18 mouse cellular contexts compared by ENCODE assay signal in genomic region chr6:145761151-145761935, GRCm38 (mm10). TPM values are rescaled to one million over a fixed set of nuclear protein-coding genes. Genes with fewer than 3 reads are reported as not detected.
A peak's percentile ranks its signal among the peaks of the same experiment; 100 is the strongest.
DNase-seq lines count a peak whose midpoint lies in the region; ATAC-seq and TF ChIP-seq lines count a peak whose summit lies in the region.
"Had no signal": no experiment of that assay in that cellular context is flagged by ENCODE, and none has a peak within 500 bp of the region (broad histone marks: within the 10 kb centered on the region; RNA-seq: fewer than 3 reads in every experiment).

No protein-coding gene starts in this region.

- DNase-seq in embryonic facial prominence, embryonic 10.5 days (ENCODE audit: low spot score) = no peak
- DNase-seq in intestine, embryonic 14.5 days (ENCODE audit: low spot score) = no peak
- DNase-seq in lung, embryonic 14.5 days = no peak
- DNase-seq in lung, postnatal 25 days (ENCODE audit: low spot score) = no peak
- DNase-seq in neural tube, embryonic 10.5 days (ENCODE audit: extremely low spot score, low spot score) = no peak
- DNase-seq: adrenal gland, postnatal 25 days; cerebellum, adult 2 months; gastrocnemius, postnatal 14 days; kidney, postnatal 14 days; lung, postnatal 4 days; spleen, adult 18-20 months had no signal

- H3K4me1 ChIP-seq in embryonic facial prominence, embryonic 15.5 days = peaks cover 25% of the 10 kb centered on the region
- H3K4me1 ChIP-seq in embryonic facial prominence, embryonic 10.5 days = peaks cover 35% of the 10 kb centered on the region
- H3K4me1 ChIP-seq in intestine, embryonic 14.5 days (replicated peaks; ENCODE audit: control insufficient read depth, insufficient read depth, low read length) = peaks cover 22% of the 10 kb centered on the region
- 0 out of 2 replicates have a peak, but pooled peaks cover 4% of the 10 kb centered on the region for H3K4me1 ChIP-seq in intestine, postnatal 0 days (replicated peaks; ENCODE audit: control insufficient read depth, insufficient read depth, low read length)
- peaks cover 21% of the 10 kb centered on the region for H3K4me1 ChIP-seq in lung, embryonic 14.5 days (ENCODE audit: insufficient read depth)
- peaks cover 28% of the 10 kb centered on the region for H3K4me1 ChIP-seq in stomach, embryonic 16.5 days (ENCODE audit: control insufficient read depth, insufficient read depth, low read length)

- no peak overlapping the region for H3K4me2 ChIP-seq in embryonic facial prominence, embryonic 15.5 days (replicated peaks)
- no peak overlapping the region for H3K4me2 ChIP-seq in intestine, embryonic 14.5 days (ENCODE audit: low read length)
- H3K4me2 ChIP-seq in intestine, postnatal 0 days (replicated peaks; ENCODE audit: low read depth) = no peak overlapping the region
- no peak overlapping the region for H3K4me2 ChIP-seq in lung, embryonic 14.5 days
- H3K4me2 ChIP-seq in stomach, embryonic 16.5 days (ENCODE audit: low read depth, low read length) = no peak overlapping the region
- H3K4me2 ChIP-seq: limb, embryonic 15.5 days; neural tube, embryonic 13.5 days had no signal

- no peak overlapping the region for H3K4me3 ChIP-seq in embryonic facial prominence, embryonic 15.5 days (replicated peaks)
- no peak overlapping the region for H3K4me3 ChIP-seq in embryonic facial prominence, embryonic 10.5 days
- no peak overlapping the region for H3K4me3 ChIP-seq in intestine, embryonic 14.5 days (ENCODE audit: low read depth, low read length)
- H3K4me3 ChIP-seq in intestine, postnatal 0 days (ENCODE audit: low read depth, low read length) = no peak overlapping the region
- no peak overlapping the region for H3K4me3 ChIP-seq in lung, embryonic 14.5 days (ENCODE audit: low read depth, low read length)
- H3K4me3 ChIP-seq in stomach, embryonic 16.5 days (replicated peaks; ENCODE audit: low read length) = no peak overlapping the region
- H3K4me3 ChIP-seq: limb, embryonic 15.5 days; midbrain, embryonic 10.5 days; neural tube, embryonic 13.5 days had no signal

- 0 out of 2 replicates have a peak overlapping the region, but pooled peaks have one; percentile 11 for H3K27ac ChIP-seq in embryonic facial prominence, embryonic 15.5 days (replicated peaks)
- no peak overlapping the region for H3K27ac ChIP-seq in embryonic facial prominence, embryonic 10.5 days (replicated peaks)
- peak overlapping the region; percentile 22; the same call in 1 of the 2 replicates for H3K27ac ChIP-seq in intestine, embryonic 14.5 days (ENCODE audit: low read depth)
- H3K27ac ChIP-seq in intestine, postnatal 0 days (ENCODE audit: low read depth, low read length) = no peak overlapping the region
- H3K27ac ChIP-seq in lung, embryonic 14.5 days (ENCODE audit: low read depth) = peak overlapping the region; percentile 42; the same call in 1 of the 2 replicates
- 0 out of 2 replicates have a peak overlapping the region, but pooled peaks have one; percentile 12 for H3K27ac ChIP-seq in stomach, embryonic 16.5 days (ENCODE audit: low read length)
- H3K27ac ChIP-seq: limb, embryonic 15.5 days; midbrain, embryonic 10.5 days; neural tube, embryonic 13.5 days had no signal

- ATAC-seq in embryonic facial prominence, embryonic 15.5 days (ENCODE audit: insufficient number of reproducible peaks, low FRiP score, low TSS enrichment, low read depth) = no peak
- ATAC-seq in intestine, embryonic 14.5 days (replicated peaks; ENCODE audit: low FRiP score, low TSS enrichment, low read depth) = no peak
- ATAC-seq in intestine, postnatal 0 days = no peak
- no peak for ATAC-seq in lung, embryonic 14.5 days (ENCODE audit: insufficient read depth)
- no peak for ATAC-seq in stomach, embryonic 16.5 days (ENCODE audit: insufficient read depth, low FRiP score)
- ATAC-seq: forebrain, embryonic 16.5 days had no signal

- TF ChIP-seq CTCF in intestine, postnatal 0 days (IDR thresholded peaks at IDR 0.05; ENCODE audit: low read depth) = no peak
- no peak for TF ChIP-seq CTCF in lung, embryonic 14.5 days (IDR thresholded peaks at IDR 0.05; ENCODE audit: low read depth)

- H3K9me3 ChIP-seq in embryonic facial prominence, embryonic 15.5 days (replicated peaks) = no peaks in the 10 kb centered on the region
- H3K9me3 ChIP-seq in embryonic facial prominence, embryonic 10.5 days = no peaks in the 10 kb centered on the region
- no peaks in the 10 kb centered on the region for H3K9me3 ChIP-seq in intestine, embryonic 14.5 days (ENCODE audit: control insufficient read depth, low read length)
- no peaks in the 10 kb centered on the region for H3K9me3 ChIP-seq in intestine, postnatal 0 days (ENCODE audit: control insufficient read depth)
- no peaks in the 10 kb centered on the region for H3K9me3 ChIP-seq in lung, embryonic 14.5 days (ENCODE audit: low read depth, low read length)
- H3K9me3 ChIP-seq in stomach, embryonic 16.5 days (replicated peaks; ENCODE audit: control insufficient read depth, low read length) = no peaks in the 10 kb centered on the region
- H3K9me3 ChIP-seq: limb, embryonic 15.5 days; midbrain, embryonic 10.5 days; neural tube, embryonic 13.5 days had no signal

- H3K27me3 ChIP-seq in embryonic facial prominence, embryonic 15.5 days = no peaks in the 10 kb centered on the region
- no peaks in the 10 kb centered on the region for H3K27me3 ChIP-seq in embryonic facial prominence, embryonic 10.5 days (replicated peaks; ENCODE audit: low read depth, poor library complexity, severe bottlenecking)
- H3K27me3 ChIP-seq in intestine, embryonic 14.5 days (replicated peaks; ENCODE audit: control insufficient read depth, insufficient read depth, low read length) = no peaks in the 10 kb centered on the region
- H3K27me3 ChIP-seq in intestine, postnatal 0 days (replicated peaks; ENCODE audit: control insufficient read depth, insufficient read depth, low read length) = no peaks in the 10 kb centered on the region
- no peaks in the 10 kb centered on the region for H3K27me3 ChIP-seq in lung, embryonic 14.5 days (ENCODE audit: insufficient read depth, low read length)
- H3K27me3 ChIP-seq in stomach, embryonic 16.5 days (ENCODE audit: control insufficient read depth, insufficient read depth, low read length) = no peaks in the 10 kb centered on the region
- H3K27me3 ChIP-seq: limb, embryonic 15.5 days; neural tube, embryonic 13.5 days had no signal

- H3K36me3 ChIP-seq in embryonic facial prominence, embryonic 15.5 days = no peaks in the 10 kb centered on the region
- no peaks in the 10 kb centered on the region for H3K36me3 ChIP-seq in embryonic facial prominence, embryonic 10.5 days (replicated peaks)
- H3K36me3 ChIP-seq in intestine, embryonic 14.5 days (ENCODE audit: control insufficient read depth, insufficient read depth, low read length) = no peaks in the 10 kb centered on the region
- no peaks in the 10 kb centered on the region for H3K36me3 ChIP-seq in intestine, postnatal 0 days (ENCODE audit: control insufficient read depth, insufficient read depth)
- H3K36me3 ChIP-seq in lung, embryonic 14.5 days (ENCODE audit: insufficient read depth) = no peaks in the 10 kb centered on the region
- no peaks in the 10 kb centered on the region for H3K36me3 ChIP-seq in stomach, embryonic 16.5 days (ENCODE audit: control insufficient read depth, insufficient read depth, low read length)
- H3K36me3 ChIP-seq: limb, embryonic 15.5 days; midbrain, embryonic 10.5 days; neural tube, embryonic 13.5 days had no signal

- H3K9ac ChIP-seq in embryonic facial prominence, embryonic 15.5 days = no peak overlapping the region
- no peak overlapping the region for H3K9ac ChIP-seq in intestine, embryonic 14.5 days (ENCODE audit: low read length)
- no peak overlapping the region; the same call in 1 of the 2 replicates for H3K9ac ChIP-seq in intestine, postnatal 0 days (ENCODE audit: low read depth, low read length)
- no peak overlapping the region for H3K9ac ChIP-seq in lung, embryonic 14.5 days
- no peak overlapping the region for H3K9ac ChIP-seq in stomach, embryonic 16.5 days (ENCODE audit: low read length)
- H3K9ac ChIP-seq: limb, embryonic 15.5 days; neural tube, embryonic 13.5 days had no signal

- WGBS in embryonic facial prominence, embryonic 15.5 days = 68% methylated on average over 3 of the region's 3 CpGs
- 83% methylated on average over 3 of the region's 3 CpGs for WGBS in embryonic facial prominence, embryonic 10.5 days
- WGBS in intestine, embryonic 14.5 days = 71% methylated on average over 3 of the region's 3 CpGs
- 74% methylated on average over 3 of the region's 3 CpGs for WGBS in intestine, postnatal 0 days
- WGBS in lung, embryonic 14.5 days = 72% methylated on average over 3 of the region's 3 CpGs
- WGBS in stomach, embryonic 16.5 days = 68% methylated on average over 3 of the region's 3 CpGs

RNA-seq across cellular contexts. Expression of gene Rassf8, which starts 14.8 kb away (rescaled TPM):
- polyA plus RNA-seq in embryonic facial prominence, embryonic 15.5 days (2015; fragmentation: Nextera tagmentation; extraction: Ambion mirVana) = 8.7 and 9.5 TPM in 2 replicates
- 3.5 and 3.7 TPM in 2 replicates for polyA plus RNA-seq in embryonic facial prominence, embryonic 10.5 days (2016; fragmentation: Nextera tagmentation; extraction: Ambion mirVana)
- 9.1 and 10.8 TPM in 2 replicates for polyA plus RNA-seq in intestine, embryonic 14.5 days (2014; fragmentation: Nextera tagmentation; extraction: Ambion mirVana)
- 3.3 and 4.4 TPM in 2 replicates for polyA plus RNA-seq in intestine, postnatal 0 days (2015; fragmentation: Nextera tagmentation; extraction: Ambion mirVana)
- polyA plus RNA-seq in lung, embryonic 14.5 days (2014; fragmentation: Nextera tagmentation; extraction: Ambion mirVana) = 11.7 and 11.8 TPM in 2 replicates
- polyA plus RNA-seq in stomach, embryonic 16.5 days (2015; fragmentation: Nextera tagmentation; extraction: Ambion mirVana) = 4.9 and 5.7 TPM in 2 replicates

Comparison
In these comparisons a context has a peak if more than half of its experiments do, and no peak if none do; other contexts are left out.
1. H3K27ac ChIP-seq: peak in embryonic facial prominence, embryonic 15.5 days (single experiment), intestine, embryonic 14.5 days (single experiment), lung, embryonic 14.5 days (single experiment) and stomach, embryonic 16.5 days (single experiment); none in embryonic facial prominence, embryonic 10.5 days (single experiment) and intestine, postnatal 0 days (single experiment).